Mouse (Mus musculus) hindbrain, embryonic 14.5 days (tissue): Measurements from ENCODE around the gene Gpkow. TPM values are rescaled to one million over a fixed set of nuclear protein-coding genes. Genes with fewer than 3 reads are reported as not detected.
"Not testable (repeated sequence)": the region's sequence is repeated elsewhere in the genome, so short reads cannot be mapped to it uniquely, and the experiment has no call there.

Source experiments
- ATAC-seq: fragments of 200-750 bp; cut with Nextera tagmentation; 2 replicates; pipeline ENCODE4 v1.8.0; 2017; ENCODE audit warnings: moderate number of reproducible peaks, mild to moderate bottlenecking, moderate TSS enrichment, moderate library complexity; ENCODE audit not compliant: low FRiP score
- DNase-seq: peaks from one replicate; pipeline ENCODE4 v3.0.0-alpha.2; 2015; ENCODE audit warnings: low spot score
- H3K27ac ChIP-seq: fragments of 300-500 bp; sonication (generic); 2 replicates; pipeline ENCODE4 v1.5.1; 2014; ENCODE audit warnings: mild to moderate bottlenecking, moderate library complexity
- H3K27me3 ChIP-seq: fragments of 300-500 bp; sonication (generic); 2 replicates; pipeline ENCODE4 v1.6.1; 2014; ENCODE audit warnings: mild to moderate bottlenecking, low read length, mixed read lengths; ENCODE audit not compliant: control insufficient read depth, insufficient read depth
- H3K36me3 ChIP-seq: fragments of 300-500 bp; sonication (generic); replicated peaks from 2 replicates; pipeline ENCODE4 v1.6.1; 2014; ENCODE audit not compliant: control insufficient read depth, insufficient read depth
- H3K4me1 ChIP-seq: fragments of 300-500 bp; sonication (generic); replicated peaks from 2 replicates; pipeline ENCODE4 v1.6.1; 2014; ENCODE audit warnings: antibody characterized with exemption, low read length, mixed read lengths; ENCODE audit not compliant: control insufficient read depth, insufficient read depth
- H3K4me2 ChIP-seq: fragments of 300-500 bp; sonication (generic); replicated peaks from 2 replicates; pipeline ENCODE4 v1.6.1; 2014; ENCODE audit warnings: mild to moderate bottlenecking, moderate library complexity
- H3K4me3 ChIP-seq: fragments of 300-500 bp; sonication (generic); replicated peaks from 2 replicates; pipeline ENCODE4 v1.5.1; 2014; ENCODE audit warnings: mild to moderate bottlenecking, low read length
- H3K9ac ChIP-seq: fragments of 300-500 bp; sonication (generic); 2 replicates; pipeline ENCODE4 v1.6.1; 2014
- H3K9me3 ChIP-seq: fragments of 300-500 bp; sonication (generic); 2 replicates; pipeline ENCODE4 v1.6.1; 2016; ENCODE audit warnings: low read length; ENCODE audit not compliant: control insufficient read depth
- WGBS: fragments of 180-500 bp; shearing (Covaris S2); extraction: QIAGEN DNeasy Blood & Tissue Kit; methylation state at CpG from one replicate; pipeline ENCODE4 v1.1.7; 2014; 5-methylcytosine and 5-hydroxymethylcytosine counted together
- polyA plus RNA-seq: library from polyadenylated mRNA; unstranded; fragments of >200 nt; fragmentation: Nextera tagmentation; extraction: Ambion mirVana; gene quantifications from 2 replicates; pipeline ENCODE4 v1.2.1, GENCODE M21; 2014

Gpkow gene
- polyA plus RNA-seq, 1 experiment from 2014 or later = 46.1 TPM

DNA sequence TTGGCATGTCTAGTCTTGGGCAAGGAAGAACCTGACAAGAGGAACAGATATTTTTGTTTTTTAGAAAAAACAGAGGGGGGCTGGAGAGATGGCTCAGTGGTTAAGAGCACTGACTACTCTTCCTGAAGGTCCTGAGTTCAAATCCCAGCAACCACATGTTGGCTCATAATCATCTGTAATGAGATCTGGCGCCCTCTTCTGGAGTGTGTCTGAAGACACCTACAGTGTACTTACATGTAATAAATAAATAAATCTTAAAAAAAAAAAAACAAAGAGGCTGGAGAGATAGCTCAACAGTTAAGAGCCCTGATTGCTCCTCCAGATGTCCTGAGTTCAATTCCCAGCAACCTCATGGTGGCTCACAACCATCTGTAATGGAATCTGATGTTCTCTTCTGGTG, 19.1 kb downstream of the Gpkow start:
- not testable (repeated sequence) for H3K36me3 ChIP-seq, H3K4me3 ChIP-seq, H3K9me3 ChIP-seq, H3K4me2 ChIP-seq, H3K9ac ChIP-seq, H3K27me3 ChIP-seq, H3K27ac ChIP-seq, ATAC-seq, DNase-seq, H3K4me1 ChIP-seq
- WGBS = 20% methylated on average over 1 of the region's 1 CpGs

DNA sequence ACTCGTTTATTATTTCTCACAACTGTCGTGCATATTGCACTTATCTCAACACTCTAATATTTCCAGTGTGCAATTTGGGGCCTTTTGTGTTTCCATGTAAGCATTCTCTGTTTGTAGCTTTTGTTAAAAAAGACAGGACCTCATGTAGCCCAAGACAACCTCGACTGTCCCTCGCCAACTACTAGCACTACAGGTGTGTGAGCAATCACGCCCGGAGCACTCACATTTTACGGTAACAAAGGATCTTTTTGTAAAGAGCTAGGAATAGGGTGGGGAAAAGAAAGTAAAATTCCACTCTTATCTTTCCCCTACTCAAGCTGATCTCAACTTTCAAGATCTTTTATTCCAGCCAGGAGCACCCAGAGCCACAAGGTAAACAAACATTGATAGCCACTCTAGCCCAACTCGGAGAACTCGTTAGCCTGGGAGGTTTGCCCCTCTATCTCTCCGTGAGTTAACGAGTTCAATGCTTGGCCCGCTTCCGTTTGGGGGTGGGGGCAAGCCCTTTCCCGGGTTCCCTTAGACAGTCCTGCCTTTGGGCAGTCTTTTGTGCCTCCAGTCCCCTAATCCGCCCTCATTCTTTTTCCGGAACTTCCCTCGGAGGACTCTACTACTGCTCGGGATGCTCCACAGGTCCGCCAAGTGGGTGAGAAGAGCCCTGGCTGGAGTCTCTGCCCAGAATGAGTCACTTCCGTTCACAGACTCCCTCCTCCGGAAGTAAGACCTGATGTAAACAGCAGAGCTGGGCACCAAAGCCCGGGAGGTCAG, 24.8 kb downstream of the Gpkow start, which contains the start of gene Gm45208:
Gm45208 (plus strand) TSS at position 732 of the 768 bp plus-strand sequence.
- Histone ChIP-seq H3K4me1 (no peaks in the 10 kb centered on the region), H3K27ac (peak within 1 kb of the TSS; percentile 88), H3K4me3 (peak within 1 kb of the TSS; percentile 47), H3K9ac (peak within 1 kb of the TSS; percentile 57), H3K4me2 (peak within 1 kb of the TSS; percentile 56), H3K27me3 (no peaks in the 10 kb centered on the region), H3K36me3 (0 out of 2 replicates have a peak, but pooled peaks cover 4% of the 10 kb centered on the region), H3K9me3 (no peaks in the 10 kb centered on the region)
- WGBS = 27% methylated on average over 22 of the region's 22 CpGs
- peak; percentile 87 for ATAC-seq
- peak; percentile 78 for DNase-seq

DNA sequence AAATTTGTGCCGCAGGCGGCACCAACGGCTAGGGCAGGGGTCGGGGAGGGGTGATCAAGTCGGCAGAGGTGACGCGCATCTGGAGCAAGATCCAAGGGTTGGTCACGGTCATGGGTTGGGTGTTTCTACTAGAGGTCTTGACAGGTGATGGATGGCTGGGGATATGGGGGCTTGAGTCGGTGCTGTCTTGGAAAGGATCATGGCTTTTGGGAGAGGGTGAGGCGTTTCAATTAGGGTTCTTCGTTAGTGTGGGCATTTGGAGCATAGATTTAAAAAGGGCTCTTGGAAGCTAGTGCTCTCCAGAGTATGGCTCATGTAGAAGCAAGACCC, 25.3 kb downstream of the Gpkow start:
- Histone ChIP-seq H3K27ac (peak overlapping the region; percentile 88; the same call in 1 of the 2 replicates), H3K36me3 (peaks cover 5% of the 10 kb centered on the region; the same call in 1 of the 2 replicates), H3K4me2 (peak overlapping the region; percentile 56), H3K9me3 (no peaks in the 10 kb centered on the region), H3K27me3 (no peaks in the 10 kb centered on the region), H3K4me3 (peak overlapping the region; percentile 47), H3K9ac (peak overlapping the region; percentile 57), H3K4me1 (no peaks in the 10 kb centered on the region)
- 17% methylated on average over 11 of the region's 11 CpGs for WGBS
- DNase-seq (no peak), ATAC-seq (peak; percentile 38; the same call in 1 of the 2 replicates)

DNA sequence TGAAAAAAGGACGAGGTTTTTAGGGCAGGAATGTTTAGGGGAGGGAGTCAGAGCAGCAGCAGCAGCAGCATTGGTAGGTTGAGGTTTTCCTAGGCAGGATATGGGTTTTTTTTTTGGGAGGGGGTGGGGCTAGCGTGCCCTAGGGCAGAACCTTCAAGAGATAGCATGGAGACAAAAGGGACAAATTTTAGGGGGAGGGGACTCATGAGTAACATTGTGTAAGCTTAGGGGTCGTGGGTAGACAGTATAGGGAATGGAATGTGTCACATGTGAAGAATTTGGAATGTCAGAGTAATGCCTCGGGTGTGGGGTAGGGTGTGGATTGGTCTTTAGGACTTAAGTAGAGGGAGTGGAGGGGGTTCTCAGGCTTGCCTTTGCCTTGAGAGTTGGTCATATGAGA, 25.8 kb downstream of the Gpkow start:
- H3K27me3 ChIP-seq = no peaks in the 10 kb centered on the region
- peak overlapping the region; percentile 57 for H3K9ac ChIP-seq
- ATAC-seq (no peak), DNase-seq (no peak)
- no peaks in the 10 kb centered on the region for H3K4me1 ChIP-seq
- no peaks in the 10 kb centered on the region for H3K9me3 ChIP-seq
- WGBS = 27% methylated on average over 4 of the region's 4 CpGs
- peaks cover 5% of the 10 kb centered on the region; the same call in 1 of the 2 replicates for H3K36me3 ChIP-seq
- H3K27ac ChIP-seq = no peak overlapping the region
- H3K4me3 ChIP-seq = peak overlapping the region; percentile 47
- peak overlapping the region; percentile 56 for H3K4me2 ChIP-seq

DNA sequence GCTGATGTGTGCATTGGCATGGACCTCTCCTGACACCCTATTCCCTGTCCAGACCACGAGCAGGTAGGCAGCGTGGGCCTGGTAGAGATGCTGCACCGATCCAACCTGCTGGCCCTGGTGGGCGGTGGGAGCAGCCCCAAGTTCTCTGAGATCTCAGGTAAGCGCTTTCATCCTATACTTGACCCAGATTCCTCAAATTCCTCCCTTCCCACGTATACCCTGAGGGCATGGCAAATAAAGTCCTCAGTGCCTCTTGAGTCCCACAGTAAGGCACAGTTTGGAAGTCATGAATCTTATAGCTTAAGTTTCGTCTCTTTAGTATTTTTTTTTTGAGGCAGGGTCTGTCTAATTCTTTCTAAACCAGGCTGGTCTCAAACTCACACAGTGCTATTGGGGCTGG, 27.2 kb downstream of the Gpkow start:
- no peak overlapping the region for H3K9ac ChIP-seq
- H3K36me3 ChIP-seq = peaks cover 5% of the 10 kb centered on the region; the same call in 1 of the 2 replicates
- DNase-seq (no peak), ATAC-seq (no peak)
- 83% methylated on average over 7 of the region's 7 CpGs for whole genome bisulfite sequencing
- H3K9me3 ChIP-seq = no peaks in the 10 kb centered on the region
- no peaks in the 10 kb centered on the region for H3K27me3 ChIP-seq
- H3K27ac ChIP-seq = no peak overlapping the region
- H3K4me3 ChIP-seq = no peak overlapping the region
- 0 out of 2 replicates have a peak, but pooled peaks cover under 1% of the 10 kb centered on the region for H3K4me1 ChIP-seq
- no peak overlapping the region for H3K4me2 ChIP-seq

DNA sequence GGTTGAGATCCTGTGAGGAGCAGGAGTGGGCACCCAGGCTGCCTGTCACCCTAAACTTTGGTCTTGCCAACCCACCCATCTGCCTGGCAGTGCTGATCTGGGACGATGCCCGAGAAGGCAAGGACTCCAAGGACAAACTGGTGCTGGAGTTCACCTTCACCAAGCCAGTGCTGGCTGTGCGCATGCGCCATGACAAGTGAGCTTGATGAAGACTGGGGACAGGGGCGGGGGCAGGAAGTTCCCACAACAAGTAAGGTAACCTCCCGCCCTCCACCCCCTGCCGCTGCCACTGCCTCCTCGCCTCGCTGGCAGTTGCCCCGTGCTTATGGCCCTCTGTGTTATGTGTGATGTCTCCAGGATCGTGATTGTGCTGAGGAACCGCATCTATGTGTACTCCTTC, 28.9 kb downstream of the Gpkow start:
- DNase-seq (no peak), ATAC-seq (no peak)
- no peak overlapping the region for H3K27ac ChIP-seq
- no peak overlapping the region for H3K4me3 ChIP-seq
- H3K9ac ChIP-seq = no peak overlapping the region
- 92% methylated on average over 12 of the region's 12 CpGs for WGBS
- H3K4me2 ChIP-seq = no peak overlapping the region
- H3K4me1 ChIP-seq = peaks cover 3% of the 10 kb centered on the region; the same call in 1 of the 2 replicates
- H3K9me3 ChIP-seq = no peaks in the 10 kb centered on the region
- H3K36me3 ChIP-seq = peaks cover 5% of the 10 kb centered on the region; the same call in 1 of the 2 replicates
- H3K27me3 ChIP-seq = no peaks in the 10 kb centered on the region

DNA sequence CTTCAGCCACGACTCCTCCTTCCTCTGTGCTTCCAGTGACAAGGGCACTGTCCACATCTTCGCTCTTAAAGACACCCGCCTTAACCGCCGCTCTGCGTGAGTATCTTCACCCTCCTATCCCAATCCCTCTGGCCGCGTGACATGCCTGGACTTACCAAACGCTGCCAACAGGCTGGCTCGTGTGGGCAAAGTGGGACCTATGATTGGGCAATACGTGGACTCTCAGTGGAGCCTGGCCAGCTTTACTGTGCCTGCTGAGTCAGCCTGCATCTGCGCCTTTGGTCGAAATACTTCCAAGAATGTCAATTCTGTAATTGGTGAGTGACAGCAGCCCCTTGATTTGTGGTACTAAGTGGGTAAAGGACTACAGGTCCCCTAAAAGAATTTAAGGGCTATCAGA, 30.2 kb downstream of the Gpkow start:
- Histone ChIP-seq H3K9me3 (no peaks in the 10 kb centered on the region), H3K4me1 (peaks cover 3% of the 10 kb centered on the region; the same call in 1 of the 2 replicates), H3K36me3 (peaks cover 5% of the 10 kb centered on the region; the same call in 1 of the 2 replicates), H3K27me3 (no peaks in the 10 kb centered on the region), H3K4me3 (no peak overlapping the region), H3K4me2 (no peak overlapping the region), H3K27ac (no peak overlapping the region), H3K9ac (no peak overlapping the region)
- no peak for DNase-seq
- no peak for ATAC-seq
- 95% methylated on average over 13 of the region's 13 CpGs for WGBS

DNA sequence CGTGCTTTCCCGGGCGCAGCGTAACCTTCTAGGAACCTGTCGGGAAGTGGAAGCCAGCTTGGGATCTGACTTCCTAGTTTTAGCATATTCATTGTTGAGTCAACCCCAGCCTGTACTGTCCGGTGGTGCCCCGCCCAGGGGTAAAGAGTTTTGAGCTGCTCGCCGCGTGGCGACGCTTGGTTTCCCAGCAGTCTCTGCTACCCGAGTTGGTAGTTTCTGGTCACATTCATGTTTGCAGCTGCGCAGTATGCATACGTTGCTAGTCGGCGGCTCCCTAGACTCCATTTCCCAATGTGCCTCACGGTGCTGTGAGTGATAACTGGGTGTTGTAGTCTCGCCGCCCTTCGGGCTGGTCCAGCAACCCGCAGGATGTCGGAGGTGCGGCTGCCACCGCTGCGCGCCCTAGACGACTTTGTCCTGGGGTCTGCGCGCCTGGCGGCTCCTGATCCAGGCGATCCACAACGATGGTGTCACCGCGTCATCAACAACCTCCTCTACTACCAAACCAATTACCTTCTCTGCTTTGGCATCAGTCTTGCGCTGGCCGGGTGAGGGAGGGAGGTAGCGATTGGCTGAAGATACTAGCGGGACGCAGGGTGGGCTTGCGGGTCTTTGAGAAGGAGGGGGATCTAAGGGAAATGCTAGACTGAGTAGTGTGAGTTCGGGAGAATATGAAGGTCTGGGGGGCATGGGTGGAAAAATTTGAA, 31.4 kb downstream of the Gpkow start, which contains the start of gene Praf2:
Praf2 (plus strand) TSS at position 225 of the 707 bp plus-strand sequence.
- DNase-seq (peak; percentile 78), ATAC-seq (peak; percentile 94)
- H3K4me1 ChIP-seq = peaks cover 3% of the 10 kb centered on the region; the same call in 1 of the 2 replicates
- H3K9ac ChIP-seq = peak within 1 kb of the TSS; percentile 56
- H3K4me2 ChIP-seq = peak within 1 kb of the TSS; percentile 51
- H3K27me3 ChIP-seq = no peaks in the 10 kb centered on the region
- peak within 1 kb of the TSS; percentile 73 for H3K27ac ChIP-seq
- 18% methylated on average over 42 of the region's 42 CpGs for WGBS
- H3K9me3 ChIP-seq = no peaks in the 10 kb centered on the region
- H3K36me3 ChIP-seq = peaks cover 5% of the 10 kb centered on the region
- peak within 1 kb of the TSS; percentile 39 for H3K4me3 ChIP-seq

DNA sequence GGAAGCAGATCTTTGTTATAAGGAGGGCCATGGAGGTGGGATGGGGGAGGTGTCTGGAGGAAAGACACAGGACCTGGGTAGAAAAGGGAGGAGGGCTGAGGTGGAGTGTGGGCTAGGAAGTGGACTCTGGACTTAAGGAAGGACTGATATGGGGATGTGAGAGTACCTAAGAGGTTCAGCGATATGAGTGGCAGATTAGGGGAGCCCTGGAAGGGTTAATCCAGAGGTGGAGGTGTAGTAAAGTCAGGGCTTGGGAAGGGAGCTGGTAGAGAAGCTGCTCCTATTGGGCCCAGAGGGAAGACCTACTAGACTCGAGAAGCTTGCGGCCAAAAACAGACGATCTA, 32.0 kb downstream of the Gpkow start:
- 36% methylated on average over 4 of the region's 4 CpGs for WGBS
- no peak for DNase-seq

More for the DNA sequence above, 32.0 kb downstream of the Gpkow start:
- H3K4me1 ChIP-seq = peaks cover 3% of the 10 kb centered on the region; the same call in 1 of the 2 replicates
- ATAC-seq = no peak
- H3K4me3 ChIP-seq = peak overlapping the region; percentile 39
- peak overlapping the region; percentile 56 for H3K9ac ChIP-seq
- H3K27me3 ChIP-seq = no peaks in the 10 kb centered on the region
- no peaks in the 10 kb centered on the region for H3K9me3 ChIP-seq
- H3K4me2 ChIP-seq = peak overlapping the region; percentile 51
- peaks cover 5% of the 10 kb centered on the region for H3K36me3 ChIP-seq
- H3K27ac ChIP-seq = peak overlapping the region; percentile 73; the same call in 1 of the 2 replicates
